Mouse (Mus musculus) adrenal gland, postnatal 25 days (tissue): Measurements from ENCODE around the gene Pnkd. TPM values are rescaled to one million over a fixed set of nuclear protein-coding genes. Genes with fewer than 3 reads are reported as not detected.
"Not testable (repeated sequence)": the region's sequence is repeated elsewhere in the genome, so short reads cannot be mapped to it uniquely, and the experiment has no call there.

ENCODE experiments used
- DNase-seq: peaks from one replicate; pipeline ENCODE4 v3.0.0; 2021; ENCODE audit warnings: mixed read lengths
- microRNA-seq, 2 experiments: library from miRNA; unstranded; fragments of <30 nt; microRNA quantifications; one replicate each; pipeline ENCODE4 v1.2.0; 2021
- total RNA-seq: library from RNA; stranded (reverse); gene quantifications from 2 replicates; pipeline ENCODE4 v1.2.3, GENCODE M21; 2021

Gene Pnkd
- total RNA-seq, 1 experiment from 2014 or later = 75.9 TPM

DNA sequence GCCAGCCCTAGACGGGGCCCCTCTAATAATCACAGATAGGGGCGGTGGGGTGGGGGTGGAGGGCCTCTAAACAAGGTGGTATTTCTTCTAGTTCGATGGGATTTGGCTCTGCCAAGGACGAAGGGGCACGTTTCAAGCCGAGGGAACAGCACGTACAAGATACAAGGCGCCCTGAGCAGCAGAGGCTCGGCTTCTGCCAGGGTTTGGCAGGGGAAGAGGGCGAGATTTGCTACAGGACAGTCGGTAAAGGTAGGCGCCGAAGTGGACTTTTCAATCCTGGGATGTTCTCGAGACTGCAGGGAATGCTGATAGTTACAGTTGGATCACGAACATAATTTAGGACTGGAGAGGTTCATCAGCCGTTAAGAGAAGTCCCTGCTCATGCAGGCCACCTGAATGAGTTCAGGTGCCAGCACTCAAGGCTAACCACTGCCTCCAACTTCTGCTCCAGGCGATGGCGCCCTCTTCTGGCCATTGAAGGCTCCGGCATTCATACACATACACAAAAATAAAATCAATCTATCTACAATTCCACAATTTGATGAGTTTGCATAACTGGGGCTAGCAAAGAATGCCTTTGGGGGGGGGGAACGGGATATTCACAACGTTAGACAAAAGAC is 105.7 kb downstream of the Pnkd start:
- peak; percentile 64 for DNase-seq

DNA sequence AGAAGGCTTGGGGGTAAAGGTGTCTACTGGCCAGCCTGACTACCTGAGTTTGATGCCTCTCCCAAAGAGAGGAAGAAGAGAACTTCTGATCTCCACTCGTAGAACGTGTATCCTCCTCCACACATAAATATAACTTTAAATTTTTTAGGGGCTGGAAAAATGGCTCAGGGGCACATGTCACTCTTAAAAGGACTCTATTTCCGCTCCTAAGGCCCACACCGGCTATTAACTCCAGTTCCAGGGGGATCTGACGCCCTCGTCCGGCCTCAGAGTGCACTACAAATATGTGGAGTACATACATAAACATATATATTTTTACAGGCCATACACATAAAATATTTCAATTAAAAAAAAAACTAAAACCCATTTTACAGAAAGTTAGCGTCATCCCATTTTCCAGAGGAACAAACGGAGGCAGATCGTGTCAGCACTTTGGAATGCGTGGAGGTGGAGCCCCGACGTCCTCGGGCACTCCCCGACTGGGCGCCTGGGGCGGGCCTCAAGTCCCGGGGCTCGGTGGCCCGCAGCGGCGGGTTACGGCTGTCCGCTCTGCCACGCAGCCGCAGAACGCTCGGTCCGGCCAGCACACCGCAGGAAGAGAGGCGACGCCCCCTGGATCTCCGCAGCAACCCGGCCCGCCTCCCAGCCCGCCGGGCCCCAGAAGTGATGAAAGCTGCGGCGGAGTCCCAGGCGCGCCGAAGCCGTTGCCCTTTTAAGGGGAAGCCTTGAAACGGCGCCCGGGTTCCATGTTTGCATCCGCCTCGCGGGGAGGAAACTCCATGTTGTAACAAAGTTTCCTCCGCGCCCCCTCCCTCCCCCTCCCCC is 106.4 kb downstream of the Pnkd start, which contains the start of gene Ctdsp1:
Ctdsp1 (plus strand) TSS at position 586 of the 825 bp plus-strand sequence.
- peak; percentile 97 for DNase-seq

DNA sequence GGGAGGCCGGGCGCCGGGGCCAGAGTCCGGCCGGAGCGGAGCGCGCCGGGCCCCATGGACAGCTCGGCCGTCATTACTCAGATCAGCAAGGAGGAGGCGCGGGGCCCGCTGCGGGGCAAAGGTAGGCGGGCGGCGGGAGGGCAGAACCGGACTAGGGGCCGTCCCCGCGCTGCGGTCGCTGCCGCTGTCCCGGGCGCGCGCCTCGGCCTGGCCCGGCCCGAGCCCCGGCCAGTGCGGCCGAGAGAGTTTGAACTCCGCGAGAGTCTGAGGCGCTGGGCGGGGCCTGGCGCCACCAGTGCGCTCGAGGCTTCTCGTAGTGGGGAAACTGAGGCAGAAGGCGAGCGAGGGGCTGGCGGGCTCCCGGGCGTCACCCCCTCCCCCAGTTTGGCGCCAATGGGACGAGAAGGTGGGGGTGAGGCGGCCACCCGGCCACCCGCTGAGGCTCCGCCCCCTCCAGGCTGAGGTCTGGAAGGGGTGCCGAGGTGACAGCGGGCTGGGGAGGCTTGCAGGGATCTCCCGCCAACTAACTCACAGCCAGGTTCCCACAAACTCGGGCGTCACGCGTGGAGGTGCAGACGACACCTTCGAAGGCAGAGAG is 107.2 kb downstream of the Pnkd start:
- peak; percentile 87 for DNase-seq

DNA sequence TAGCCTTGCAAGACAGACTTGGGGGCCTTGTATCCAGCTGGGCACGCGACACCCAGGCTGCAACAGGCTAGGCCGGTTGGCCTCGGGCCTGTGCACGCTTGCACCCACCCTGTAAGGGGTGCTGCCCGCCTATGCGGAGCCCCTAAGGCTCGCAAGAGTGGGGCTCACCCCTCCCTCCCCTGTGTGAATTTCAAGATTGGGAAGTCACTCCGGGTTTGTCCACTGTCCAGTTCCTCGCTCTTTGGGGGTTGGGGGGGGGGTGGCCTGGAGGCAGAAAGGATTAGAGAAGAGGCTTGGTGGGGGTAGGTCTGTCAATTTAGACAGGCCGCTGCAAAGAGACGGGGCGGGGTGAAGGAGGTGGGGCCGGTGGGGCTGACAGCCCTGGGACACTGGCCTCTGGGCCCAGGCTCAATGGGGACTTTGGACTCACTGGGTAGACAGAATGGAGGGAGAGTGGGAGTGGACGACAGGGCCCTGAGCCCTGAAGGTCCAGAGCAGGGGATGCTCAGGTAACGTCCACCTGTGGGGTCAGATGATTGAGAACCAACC is 107.8 kb downstream of the Pnkd start:
- DNase-seq = peak; percentile 36

DNA sequence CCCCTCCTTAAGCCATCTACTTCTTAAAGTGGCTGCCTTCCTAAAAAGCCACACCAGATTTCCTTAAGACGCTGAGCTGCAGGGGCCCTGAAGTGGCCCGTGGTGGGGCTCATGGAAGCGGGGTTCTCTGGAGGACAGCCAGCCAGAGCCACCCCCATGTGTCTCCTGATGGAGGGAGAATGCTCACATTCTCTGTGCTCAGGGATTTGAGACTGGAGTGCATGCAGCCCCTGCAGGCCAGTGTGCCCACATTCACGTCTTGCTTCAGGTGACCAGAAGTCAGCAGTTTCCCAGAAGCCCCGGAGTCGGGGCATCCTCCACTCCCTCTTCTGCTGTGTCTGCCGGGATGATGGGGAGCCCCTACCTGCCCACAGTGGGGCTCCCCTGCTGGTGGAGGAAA is 108.3 kb downstream of the Pnkd start:
- no peak for DNase-seq

DNA sequence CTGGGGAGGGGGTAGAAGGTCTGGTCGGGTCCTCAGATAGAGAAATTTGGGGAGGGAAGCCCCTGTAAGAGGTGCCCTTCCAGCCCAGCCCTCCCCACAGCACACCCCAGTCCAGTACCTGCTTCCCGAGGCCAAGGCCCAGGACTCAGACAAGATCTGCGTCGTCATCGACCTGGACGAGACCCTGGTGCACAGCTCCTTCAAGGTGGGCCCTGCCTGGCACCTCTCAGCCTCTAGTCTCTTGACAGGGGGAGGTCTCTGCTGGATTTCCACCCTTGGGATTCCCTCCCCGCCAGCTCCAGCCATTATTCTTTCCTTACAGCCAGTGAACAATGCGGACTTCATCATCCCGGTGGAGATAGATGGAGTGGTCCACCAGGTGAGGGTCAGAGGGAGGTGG is 109.0 kb downstream of the Pnkd start:
- DNase-seq = no peak

DNA sequence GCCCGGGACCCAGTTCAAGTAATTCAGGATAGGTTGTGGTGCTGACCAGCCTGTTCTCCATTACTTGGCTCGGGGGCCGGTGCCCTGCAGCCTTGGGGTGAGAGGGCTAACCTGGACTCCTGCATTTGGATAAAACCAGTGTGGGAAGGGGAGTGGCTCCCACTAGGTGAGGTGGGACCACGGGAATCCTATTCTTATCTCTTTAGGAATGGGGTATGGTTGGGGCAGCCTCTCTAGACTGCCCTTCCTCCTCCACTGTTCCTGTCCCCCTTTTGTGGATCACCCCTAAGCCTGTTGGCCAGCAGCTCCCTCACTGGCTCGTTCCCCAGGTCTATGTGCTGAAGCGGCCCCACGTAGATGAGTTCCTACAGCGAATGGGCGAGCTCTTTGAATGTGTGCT is 109.6 kb downstream of the Pnkd start:
- no peak for DNase-seq

DNA sequence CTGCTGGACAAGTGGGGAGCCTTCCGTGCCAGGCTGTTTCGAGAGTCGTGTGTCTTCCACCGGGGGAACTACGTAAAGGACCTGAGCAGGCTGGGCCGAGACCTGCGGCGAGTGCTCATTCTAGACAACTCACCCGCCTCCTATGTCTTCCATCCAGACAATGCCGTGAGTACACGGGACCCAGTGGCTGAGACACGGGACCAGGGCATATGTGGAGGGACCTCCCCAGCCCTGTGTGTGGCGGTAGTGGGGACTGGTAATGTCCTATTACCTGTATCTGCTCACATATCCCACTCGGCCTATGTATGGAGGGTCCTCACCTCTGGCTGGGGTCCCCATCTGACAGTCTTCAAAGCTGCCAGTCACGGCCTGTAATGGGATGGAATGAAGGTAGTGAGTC is 110.1 kb downstream of the Pnkd start:
- DNase-seq = no peak

DNA sequence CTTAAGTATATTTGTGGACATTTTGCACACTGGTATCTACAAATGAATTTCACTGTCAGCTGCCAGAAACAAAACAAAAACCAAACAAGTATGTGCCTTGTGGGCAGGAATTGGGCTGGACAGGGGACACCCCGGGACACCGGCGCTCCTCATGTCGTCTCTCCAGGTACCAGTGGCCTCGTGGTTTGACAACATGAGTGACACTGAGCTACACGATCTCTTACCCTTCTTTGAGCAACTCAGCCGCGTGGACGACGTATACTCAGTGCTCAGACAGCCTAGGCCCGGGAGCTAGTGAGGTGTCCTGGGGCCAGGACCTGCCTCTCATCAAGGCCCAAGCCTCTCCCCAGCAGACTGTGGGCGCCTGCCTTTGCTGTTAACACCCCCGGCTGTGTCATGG is 110.6 kb downstream of the Pnkd start:
- no peak for DNase-seq

DNA sequence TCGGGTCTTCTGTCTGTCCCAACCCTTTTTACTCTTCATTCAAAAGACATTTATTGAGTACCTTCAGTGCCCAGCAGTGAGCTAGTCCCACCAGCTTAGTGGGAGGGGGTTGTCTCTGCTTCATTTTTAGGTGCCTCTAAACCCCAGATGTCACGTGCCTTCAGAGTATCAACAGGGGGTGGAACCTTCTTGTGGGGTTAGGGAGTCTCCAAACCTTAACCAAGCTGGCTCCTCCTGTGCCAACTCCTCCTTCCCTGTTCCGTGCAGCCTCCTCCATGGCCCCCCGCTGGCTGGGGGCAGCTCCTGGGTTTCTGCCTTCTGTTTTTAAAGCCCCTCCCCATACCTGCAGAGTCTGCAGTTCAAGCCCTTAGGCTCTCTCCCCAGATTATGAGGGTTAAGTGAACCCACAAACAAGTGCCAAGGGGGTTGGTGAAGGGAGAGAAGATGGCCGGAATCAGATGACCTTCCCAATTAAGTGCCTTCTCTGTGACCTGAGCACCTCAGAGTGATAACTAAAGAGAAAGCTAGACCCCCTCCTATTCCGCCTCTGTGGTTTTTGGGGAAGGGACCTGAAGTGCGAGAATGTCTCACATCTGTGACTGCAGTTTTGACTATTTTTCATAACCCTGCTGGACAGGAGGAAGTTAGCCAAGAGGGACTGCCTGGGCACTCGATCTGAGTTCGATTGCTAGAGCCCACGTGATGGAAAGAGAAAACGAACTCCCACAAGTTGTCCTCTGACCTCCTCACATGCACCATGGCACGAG is 111.9 kb downstream of the Pnkd start:
- not testable (repeated sequence) for DNase-seq

DNA sequence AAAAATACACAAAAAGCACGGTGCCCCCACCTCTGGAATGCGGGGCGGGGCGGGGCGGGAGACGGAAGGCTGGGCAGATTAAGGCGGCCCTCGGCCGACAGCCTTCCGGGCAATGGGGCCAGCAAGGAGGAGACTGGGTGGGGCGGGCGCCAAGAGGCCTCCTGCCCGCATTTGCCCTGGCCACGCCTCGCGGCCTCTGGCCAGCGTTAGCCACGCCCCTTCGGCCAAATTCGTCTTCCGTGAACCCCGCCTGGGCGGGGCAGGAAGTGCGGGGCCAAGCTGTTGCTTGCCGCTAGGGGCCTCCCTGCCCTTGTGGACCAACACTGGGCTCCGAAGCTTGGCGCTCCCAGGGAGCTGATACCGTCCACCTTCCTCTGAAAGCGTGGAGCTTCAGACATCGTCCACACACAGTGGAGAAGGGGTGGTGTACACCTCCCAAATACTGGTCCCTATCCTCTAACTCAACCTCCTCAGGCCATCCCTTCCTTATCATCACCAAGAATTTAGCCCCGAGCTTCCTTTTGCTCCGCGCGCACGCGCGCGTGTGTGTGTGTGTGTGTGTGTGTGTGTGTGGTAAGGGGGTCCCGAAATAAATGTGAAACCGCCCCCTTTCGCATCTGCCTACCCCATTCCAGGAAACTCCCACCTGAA is 112.7 kb downstream of the Pnkd start:
- DNase-seq = peak; percentile 99

DNA sequence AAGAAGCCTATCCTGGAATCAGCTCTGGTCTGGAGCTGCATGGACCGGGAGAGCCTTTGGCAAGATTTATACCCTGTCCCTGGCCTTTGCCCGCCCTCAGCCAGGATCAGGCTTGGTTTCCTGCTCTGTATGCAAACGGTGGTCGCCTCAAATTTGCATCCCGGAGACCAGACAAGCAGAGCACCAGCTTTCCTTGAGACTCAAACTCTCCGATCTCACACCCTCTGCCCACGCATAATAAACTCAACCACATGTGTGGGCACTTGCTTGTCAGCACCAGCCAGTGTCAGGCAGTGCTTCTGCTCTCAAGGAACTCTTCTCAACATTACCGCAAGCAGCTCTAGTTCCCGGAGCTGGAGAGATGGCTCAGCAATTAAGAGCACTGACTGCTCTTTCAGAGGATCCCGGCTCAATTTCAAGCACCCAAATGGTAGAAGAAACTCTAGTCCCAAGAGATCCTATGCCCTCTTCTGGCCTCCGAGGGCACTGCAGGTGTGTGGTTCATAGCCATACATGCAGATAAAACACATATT is 113.3 kb downstream of the Pnkd start:
- peak; percentile 70 for DNase-seq

DNA sequence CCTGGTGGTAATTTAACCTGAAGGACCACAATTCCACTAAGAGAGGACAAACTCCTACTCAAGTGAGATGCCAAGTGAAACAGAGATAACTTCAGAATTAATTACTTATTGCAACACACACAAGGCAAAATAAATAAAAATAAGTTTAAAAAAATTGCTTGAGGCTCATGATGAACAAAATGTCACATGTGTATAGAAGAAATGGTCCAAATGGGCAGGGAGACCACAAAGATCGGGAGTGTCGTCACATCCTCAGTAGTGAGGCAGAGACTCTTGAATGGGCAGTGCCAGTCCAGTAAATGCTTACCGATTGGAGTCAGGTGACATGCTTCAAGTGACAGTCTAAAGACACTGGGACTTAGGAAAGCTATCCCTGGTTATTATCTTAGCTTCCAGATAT is 115.8 kb downstream of the Pnkd start:
- no peak for DNase-seq

DNA sequence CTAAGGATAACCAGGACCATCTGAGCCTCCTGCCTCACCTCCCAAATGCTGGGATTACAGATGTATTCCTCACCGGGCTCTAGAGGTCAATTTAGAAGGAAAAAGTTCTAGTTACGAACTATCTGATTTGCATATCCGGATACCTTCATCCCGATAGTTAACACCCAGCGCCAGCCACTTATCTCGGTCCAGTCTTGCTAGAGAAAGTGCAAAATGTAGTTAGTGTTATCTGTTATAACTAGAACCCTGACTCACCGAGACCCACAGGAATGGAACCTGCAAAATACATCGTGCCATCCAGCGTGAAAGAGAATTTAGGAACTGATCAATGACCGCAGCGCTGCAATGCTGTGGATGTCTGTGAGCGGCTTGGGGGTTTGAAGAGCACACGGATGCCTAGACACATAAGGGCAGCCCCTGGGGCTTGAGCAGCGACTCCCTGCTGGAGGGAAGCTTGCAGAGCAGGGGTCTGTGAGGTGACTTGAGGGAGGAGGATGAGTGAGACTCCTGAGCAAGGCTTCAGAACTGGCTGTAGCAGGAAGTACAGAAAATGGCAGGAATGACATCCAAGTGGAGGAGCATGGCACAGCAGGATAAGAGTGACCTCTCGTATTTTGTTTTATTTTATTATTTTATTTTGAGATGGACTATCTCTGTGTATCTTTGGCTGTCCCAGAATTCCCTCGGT is 116.4 kb downstream of the Pnkd start:
- DNase-seq = no peak

Small RNA genes lying within 50 kb of the gene (microRNA-seq; reads per million reads assigned to microRNA genes)
- gene Mir26b = 26,478 to 38,172 reads per million in 2 experiments

Other genes with a start within 250 kb of the Pnkd start
- gene Tns1, start 160.5 kb upstream of the Pnkd start, total RNA-seq = 270 and 436 TPM in 2 replicates
- gene Rufy4, start 159.4 kb upstream of the Pnkd start, total RNA-seq = 2.2 and 2.3 TPM in 2 replicates
- gene Cxcr2, start 130.9 kb upstream of the Pnkd start, total RNA-seq = not detected in 2 replicates
- gene Cxcr1, start 90.3 kb upstream of the Pnkd start, total RNA-seq = not detected in 2 replicates
- 170 and 172 TPM in 2 replicates for gene Arpc2, start 48.8 kb upstream of the Pnkd start, total RNA-seq
- not detected in 2 replicates for gene Gpbar1, start 6.4 kb upstream of the Pnkd start, total RNA-seq
- 157 and 183 TPM in 2 replicates for gene Aamp, start 192 bp upstream of the Pnkd start, total RNA-seq
- gene Tmbim1, start 20.7 kb downstream of the Pnkd start, total RNA-seq = 83.1 and 84.7 TPM in 2 replicates
- 0.67 TPM in 2 replicates for gene Catip, start 77.2 kb downstream of the Pnkd start, total RNA-seq
- 5.8 and 11.4 TPM in 2 replicates for gene Slc11a1, start 90.3 kb downstream of the Pnkd start, total RNA-seq
- 168 and 179 TPM in 2 replicates for gene Ctdsp1, start 106.6 kb downstream of the Pnkd start, total RNA-seq
- gene Vil1, start 124.4 kb downstream of the Pnkd start, total RNA-seq = 1.6 TPM in 2 replicates
- gene Cnot9, start 221.1 kb downstream of the Pnkd start, total RNA-seq = 26.3 and 27.2 TPM in 2 replicates